Comparison of ENCODE assay signal across 26 mouse cellular contexts in genomic region chr5:117481162-117481561, GRCm38 (mm10).
DNase-seq lines count a peak whose midpoint lies in the region; ATAC-seq and TF ChIP-seq lines count a peak whose summit lies in the region.
"Had no signal": no experiment of that assay in that cellular context is flagged by ENCODE, and none has a peak within 500 bp of the region (broad histone marks: within the 10 kb centered on the region; RNA-seq: fewer than 3 reads in every experiment).

No protein-coding gene starts in this region.

- H3K9me3 ChIP-seq in intestine, embryonic 14.5 days (ENCODE audit: control insufficient read depth, low read length) = no peaks in the 10 kb centered on the region
- no peaks in the 10 kb centered on the region for H3K9me3 ChIP-seq in intestine, postnatal 0 days (ENCODE audit: control insufficient read depth)
- H3K9me3 ChIP-seq in stomach, embryonic 14.5 days (ENCODE audit: control insufficient read depth, low read depth, low read length) = no peaks in the 10 kb centered on the region
- H3K9me3 ChIP-seq in hindbrain, embryonic 12.5 days (replicated peaks) = no peaks in the 10 kb centered on the region
- H3K9me3 ChIP-seq: embryonic facial prominence, embryonic 10.5 days; embryonic facial prominence, embryonic 13.5 days; forebrain, embryonic 12.5 days; forebrain, embryonic 15.5 days; hindbrain, embryonic 10.5 days had no signal

- no peak overlapping the region for H3K9ac ChIP-seq in intestine, embryonic 14.5 days (ENCODE audit: low read length)
- no peak overlapping the region for H3K9ac ChIP-seq in intestine, postnatal 0 days (ENCODE audit: low read depth, low read length)
- no peak overlapping the region for H3K9ac ChIP-seq in stomach, embryonic 14.5 days (replicated peaks; ENCODE audit: low read depth, low read length)
- H3K9ac ChIP-seq in hindbrain, embryonic 12.5 days = no peak overlapping the region
- H3K9ac ChIP-seq: embryonic facial prominence, embryonic 13.5 days; forebrain, embryonic 12.5 days; forebrain, embryonic 15.5 days; hindbrain, embryonic 14.5 days had no signal

- WGBS in intestine, embryonic 14.5 days = 54% methylated on average over 3 of the region's 3 CpGs
- WGBS in intestine, postnatal 0 days = 30% methylated on average over 3 of the region's 3 CpGs
- WGBS in stomach, embryonic 14.5 days = 46% methylated on average over 3 of the region's 3 CpGs
- 71% methylated on average over 3 of the region's 3 CpGs for WGBS in hindbrain, embryonic 12.5 days

- no peak overlapping the region for H3K27ac ChIP-seq in intestine, embryonic 14.5 days (ENCODE audit: low read depth)
- H3K27ac ChIP-seq in intestine, postnatal 0 days (ENCODE audit: low read depth, low read length) = no peak overlapping the region
- no peak overlapping the region for H3K27ac ChIP-seq in stomach, embryonic 14.5 days (ENCODE audit: low read length)
- no peak overlapping the region for H3K27ac ChIP-seq in hindbrain, embryonic 12.5 days
- H3K27ac ChIP-seq: embryonic facial prominence, embryonic 10.5 days; embryonic facial prominence, embryonic 13.5 days; forebrain, embryonic 12.5 days; forebrain, embryonic 15.5 days; heart, adult 2 months; hindbrain, embryonic 10.5 days; hindbrain, embryonic 14.5 days; hindbrain, postnatal 0 days had no signal

- no peak overlapping the region for H3K4me2 ChIP-seq in intestine, embryonic 14.5 days (ENCODE audit: low read length)
- H3K4me2 ChIP-seq in intestine, postnatal 0 days (replicated peaks; ENCODE audit: low read depth) = no peak overlapping the region
- H3K4me2 ChIP-seq in stomach, embryonic 14.5 days (replicated peaks; ENCODE audit: low read depth, low read length) = no peak overlapping the region
- H3K4me2 ChIP-seq in hindbrain, embryonic 12.5 days (replicated peaks) = no peak overlapping the region
- H3K4me2 ChIP-seq: embryonic facial prominence, embryonic 13.5 days; forebrain, embryonic 12.5 days; forebrain, embryonic 15.5 days; heart, embryonic 11.5 days; hindbrain, embryonic 14.5 days had no signal

- H3K4me3 ChIP-seq in intestine, embryonic 14.5 days (ENCODE audit: low read depth, low read length) = no peak overlapping the region
- H3K4me3 ChIP-seq in intestine, postnatal 0 days (ENCODE audit: low read depth, low read length) = no peak overlapping the region
- no peak overlapping the region for H3K4me3 ChIP-seq in stomach, embryonic 14.5 days (ENCODE audit: low read depth, low read length)
- H3K4me3 ChIP-seq in hindbrain, embryonic 12.5 days = no peak overlapping the region
- H3K4me3 ChIP-seq: embryonic facial prominence, embryonic 10.5 days; embryonic facial prominence, embryonic 13.5 days; erythroblast, embryonic 14.5 days; forebrain, embryonic 12.5 days; forebrain, embryonic 15.5 days; heart, adult 2 months; hindbrain, embryonic 10.5 days had no signal

- TF ChIP-seq CTCF in intestine, postnatal 0 days (IDR thresholded peaks at IDR 0.05; ENCODE audit: low read depth) = no peak

- no peaks in the 10 kb centered on the region for H3K4me1 ChIP-seq in intestine, embryonic 14.5 days (replicated peaks; ENCODE audit: control insufficient read depth, insufficient read depth, low read length)
- no peaks in the 10 kb centered on the region for H3K4me1 ChIP-seq in intestine, postnatal 0 days (replicated peaks; ENCODE audit: control insufficient read depth, insufficient read depth, low read length)
- no peaks in the 10 kb centered on the region for H3K4me1 ChIP-seq in stomach, embryonic 14.5 days (ENCODE audit: control insufficient read depth, insufficient read depth, low read length)
- H3K4me1 ChIP-seq in hindbrain, embryonic 12.5 days = no peaks in the 10 kb centered on the region
- H3K4me1 ChIP-seq: embryonic facial prominence, embryonic 13.5 days; forebrain, embryonic 12.5 days; forebrain, embryonic 15.5 days had no signal

- no peaks in the 10 kb centered on the region for H3K36me3 ChIP-seq in intestine, embryonic 14.5 days (ENCODE audit: control insufficient read depth, insufficient read depth, low read length)
- no peaks in the 10 kb centered on the region for H3K36me3 ChIP-seq in intestine, postnatal 0 days (ENCODE audit: control insufficient read depth, insufficient read depth)
- no peaks in the 10 kb centered on the region for H3K36me3 ChIP-seq in stomach, embryonic 14.5 days (ENCODE audit: control insufficient read depth, insufficient read depth, low read length)
- H3K36me3 ChIP-seq in hindbrain, embryonic 12.5 days = no peaks in the 10 kb centered on the region
- H3K36me3 ChIP-seq: embryonic facial prominence, embryonic 10.5 days; embryonic facial prominence, embryonic 13.5 days; forebrain, embryonic 12.5 days; forebrain, embryonic 15.5 days; hindbrain, embryonic 10.5 days had no signal

- no peaks in the 10 kb centered on the region for H3K27me3 ChIP-seq in intestine, embryonic 14.5 days (replicated peaks; ENCODE audit: control insufficient read depth, insufficient read depth, low read length)
- H3K27me3 ChIP-seq in intestine, postnatal 0 days (replicated peaks; ENCODE audit: control insufficient read depth, insufficient read depth, low read length) = no peaks in the 10 kb centered on the region
- H3K27me3 ChIP-seq in stomach, embryonic 14.5 days (ENCODE audit: control insufficient read depth, insufficient read depth, low read length) = no peaks in the 10 kb centered on the region
- no peaks in the 10 kb centered on the region for H3K27me3 ChIP-seq in hindbrain, embryonic 12.5 days
- H3K27me3 ChIP-seq: embryonic facial prominence, embryonic 13.5 days; forebrain, embryonic 12.5 days; forebrain, embryonic 15.5 days had no signal

- no peak for DNase-seq in intestine, embryonic 14.5 days (ENCODE audit: low spot score)
- no peak for DNase-seq in heart, adult 9 months (ENCODE audit: low spot score in 2 of 2)
- DNase-seq in gastrocnemius, postnatal 10 days = no peak
- DNase-seq: adrenal gland, adult 8-10 months; adrenal gland, postnatal 25 days; cerebellum, adult 11-12 months; cerebellum, adult 8-10 months; cerebellum, postnatal 10 days; cerebellum, postnatal 36 days; embryo, embryonic 11 days; gastrocnemius, postnatal 36 days; heart, adult 2 months had no signal

- ATAC-seq in intestine, embryonic 14.5 days (replicated peaks; ENCODE audit: low FRiP score, low TSS enrichment, low read depth) = 0 out of 2 replicates have a peak, but pooled peaks have one; percentile 32
- ATAC-seq in intestine, postnatal 0 days = no peak
- peak; percentile 37 for ATAC-seq in CD4-positive, CD25-positive, alpha-beta regulatory T cell, adult 4 months
- peak; percentile 35 for ATAC-seq in inflammation-experienced regulatory T-cells, adult 6 months
- ATAC-seq in stomach, embryonic 14.5 days (ENCODE audit: insufficient number of reproducible peaks, insufficient read depth, low FRiP score, low read depth) = peak; percentile 33; the same call in 1 of the 2 replicates
- ATAC-seq in hindbrain, embryonic 12.5 days (ENCODE audit: low FRiP score) = no peak
- ATAC-seq: forebrain, embryonic 15.5 days; hindbrain, postnatal 0 days had no signal

Comparison
In these comparisons a context has a peak if more than half of its experiments do, and no peak if none do; other contexts are left out.
1. ATAC-seq: peak in intestine, embryonic 14.5 days (single experiment), CD4-positive, CD25-positive, alpha-beta regulatory T cell, adult 4 months (single experiment), inflammation-experienced regulatory T-cells, adult 6 months (single experiment) and stomach, embryonic 14.5 days (single experiment); none in intestine, postnatal 0 days (single experiment) and hindbrain, embryonic 12.5 days (single experiment).